Mouse (Mus musculus): ENCODE measurements around the gene Gda. TPM values are rescaled to one million over a fixed set of nuclear protein-coding genes. Genes with fewer than 3 reads are reported as not detected.

Gene Gda
- polyA plus RNA-seq, 1 experiment from 2014 or later = 0.13 TPM

DNA sequence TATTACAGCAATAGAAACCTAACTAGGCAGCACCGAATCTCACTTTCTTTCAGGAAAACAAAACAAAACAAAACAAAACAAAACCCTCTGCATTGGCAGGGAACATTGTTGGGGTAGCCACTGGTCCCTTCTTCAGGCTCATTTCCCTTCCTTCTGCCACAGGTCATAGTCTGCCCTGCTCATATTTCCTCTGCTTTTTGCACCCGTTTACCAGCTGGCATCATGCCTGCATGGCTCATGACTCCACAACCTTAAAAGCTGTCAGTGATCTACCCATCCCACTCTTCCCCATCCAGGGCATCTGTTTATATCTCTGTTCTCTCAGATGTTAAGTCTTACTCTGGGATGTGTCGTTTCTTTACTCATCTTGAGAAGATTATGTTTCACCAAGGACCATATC, 5.3 kb upstream of the Gda start:
- ATAC-seq (replicated peaks; ENCODE audit: insufficient number of reproducible peaks, low FRiP score, low TSS enrichment, low read depth) (no peak), DNase-seq (ENCODE audit: low spot score) (no peak)
- Histone ChIP-seq H3K4me3 (ENCODE audit: low read depth, low read length) (no peak overlapping the region), H3K4me1 (ENCODE audit: control insufficient read depth, insufficient read depth, low read length) (no peaks in the 10 kb centered on the region), H3K27me3 (ENCODE audit: control insufficient read depth, insufficient read depth, low read length) (no peaks in the 10 kb centered on the region), H3K9ac (replicated peaks; ENCODE audit: low read length) (no peak overlapping the region), H3K9me3 (replicated peaks; ENCODE audit: control insufficient read depth, low read length) (no peaks in the 10 kb centered on the region), H3K27ac (replicated peaks; ENCODE audit: low read depth, low read length) (no peak overlapping the region), H3K4me2 (ENCODE audit: low read depth, low read length) (no peak overlapping the region), H3K36me3 (replicated peaks; ENCODE audit: control insufficient read depth, insufficient read depth, low read depth, low read length) (no peaks in the 10 kb centered on the region)
- 82% methylated on average over 3 of the region's 3 CpGs for WGBS

DNA sequence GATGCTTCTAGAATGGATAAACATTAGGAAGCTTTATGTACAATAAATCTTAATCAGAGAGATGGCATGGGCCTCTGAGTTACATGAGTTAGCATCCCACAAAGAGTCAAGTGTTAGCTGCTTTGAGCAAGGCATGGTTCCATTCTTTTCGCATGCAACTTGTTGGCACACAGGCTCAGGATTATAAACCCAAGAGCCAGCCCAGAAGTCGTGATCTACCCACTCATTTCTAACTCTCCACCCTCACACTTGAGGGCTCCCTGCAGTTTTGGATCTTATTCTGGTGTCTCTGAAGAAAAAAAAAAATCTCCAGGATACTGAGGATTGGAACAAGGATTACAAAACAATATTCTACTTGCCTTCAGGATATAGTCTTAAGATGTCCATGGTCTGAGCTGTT, 4.5 kb upstream of the Gda start:
- Histone ChIP-seq H3K9ac (replicated peaks; ENCODE audit: low read length) (no peak overlapping the region), H3K27me3 (ENCODE audit: control insufficient read depth, insufficient read depth, low read length) (no peaks in the 10 kb centered on the region), H3K9me3 (replicated peaks; ENCODE audit: control insufficient read depth, low read length) (no peaks in the 10 kb centered on the region), H3K4me1 (ENCODE audit: control insufficient read depth, insufficient read depth, low read length) (no peaks in the 10 kb centered on the region), H3K36me3 (replicated peaks; ENCODE audit: control insufficient read depth, insufficient read depth, low read depth, low read length) (no peaks in the 10 kb centered on the region), H3K27ac (replicated peaks; ENCODE audit: low read depth, low read length) (no peak overlapping the region), H3K4me2 (ENCODE audit: low read depth, low read length) (no peak overlapping the region), H3K4me3 (ENCODE audit: low read depth, low read length) (no peak overlapping the region)
- no peak for ATAC-seq (replicated peaks; ENCODE audit: insufficient number of reproducible peaks, low FRiP score, low TSS enrichment, low read depth)
- no peak for DNase-seq (ENCODE audit: low spot score)
- 81% methylated on average over 2 of the region's 2 CpGs for WGBS

DNA sequence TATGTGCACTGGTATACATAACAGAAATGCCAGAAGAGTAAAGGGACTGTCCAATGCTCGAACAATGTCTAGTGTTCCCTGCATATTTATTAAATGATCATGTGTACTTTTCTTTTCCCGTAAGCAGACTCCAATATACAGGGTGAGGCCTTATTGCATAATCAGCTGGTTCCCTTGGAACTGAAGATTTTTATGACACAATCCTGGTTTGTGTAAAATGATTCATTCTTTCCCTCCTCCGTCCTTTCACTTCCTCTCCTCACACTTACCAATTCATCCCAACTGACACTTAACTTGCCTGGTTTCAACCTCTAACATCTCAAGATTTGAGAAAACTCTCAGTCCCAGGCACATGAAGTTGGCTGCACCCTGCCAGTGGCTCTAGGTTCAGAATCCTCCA, 3.5 kb upstream of the Gda start:
- ATAC-seq (replicated peaks; ENCODE audit: insufficient number of reproducible peaks, low FRiP score, low TSS enrichment, low read depth) (no peak), DNase-seq (ENCODE audit: low spot score) (no peak)
- WGBS = 85% methylated on average over 3 of the region's 3 CpGs
- no peaks in the 10 kb centered on the region for H3K9me3 ChIP-seq (replicated peaks; ENCODE audit: control insufficient read depth, low read length)
- H3K4me2 ChIP-seq (ENCODE audit: low read depth, low read length) = no peak overlapping the region
- no peak overlapping the region for H3K4me3 ChIP-seq (ENCODE audit: low read depth, low read length)
- no peak overlapping the region for H3K27ac ChIP-seq (replicated peaks; ENCODE audit: low read depth, low read length)
- H3K27me3 ChIP-seq (ENCODE audit: control insufficient read depth, insufficient read depth, low read length) = peaks cover 6% of the 10 kb centered on the region; the same call in 1 of the 2 replicates
- no peaks in the 10 kb centered on the region for H3K36me3 ChIP-seq (replicated peaks; ENCODE audit: control insufficient read depth, insufficient read depth, low read depth, low read length)
- no peak overlapping the region for H3K9ac ChIP-seq (replicated peaks; ENCODE audit: low read length)
- no peaks in the 10 kb centered on the region for H3K4me1 ChIP-seq (ENCODE audit: control insufficient read depth, insufficient read depth, low read length)

DNA sequence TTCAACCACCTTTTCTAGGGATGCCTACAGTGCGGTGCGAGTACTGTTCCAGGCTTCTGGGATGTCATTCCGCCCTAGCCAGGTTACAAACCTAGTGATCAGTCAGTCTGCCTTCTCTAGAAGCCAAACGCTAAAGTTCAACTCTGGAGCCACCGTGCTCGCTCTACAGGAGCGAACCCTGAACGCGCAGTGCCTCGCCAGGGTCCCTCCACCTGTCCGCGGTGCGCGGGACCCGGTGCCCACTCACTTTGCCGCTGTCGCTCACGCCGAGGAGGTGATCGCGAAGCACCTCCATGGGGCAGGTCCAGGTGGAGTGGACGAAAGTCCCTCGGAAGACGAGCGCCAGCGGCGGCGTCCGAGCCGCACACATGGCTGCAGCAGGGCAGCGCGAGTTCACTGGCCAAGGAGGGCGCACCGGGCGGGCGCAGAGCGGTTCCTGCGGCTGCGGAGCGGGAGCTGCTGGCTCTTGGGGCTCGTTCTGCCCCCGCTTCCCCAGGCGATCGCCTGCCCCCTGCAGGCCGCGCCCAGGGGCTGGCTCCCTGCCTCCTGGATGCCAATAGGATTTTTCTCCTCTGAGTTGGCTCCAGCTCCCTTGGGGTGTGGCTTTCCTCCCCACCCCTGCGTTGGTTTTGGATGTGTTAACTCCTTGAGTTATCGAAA, 994 bp downstream of the Gda start:
- H3K36me3 ChIP-seq (replicated peaks; ENCODE audit: control insufficient read depth, insufficient read depth, low read depth, low read length) = no peaks in the 10 kb centered on the region
- no peaks in the 10 kb centered on the region for H3K9me3 ChIP-seq (replicated peaks; ENCODE audit: control insufficient read depth, low read length)
- peak; percentile 54 for DNase-seq (ENCODE audit: low spot score)
- 0 out of 2 replicates have a peak, but pooled peaks have one; percentile 39 for ATAC-seq (replicated peaks; ENCODE audit: insufficient number of reproducible peaks, low FRiP score, low TSS enrichment, low read depth)
- H3K27me3 ChIP-seq (ENCODE audit: control insufficient read depth, insufficient read depth, low read length) = peaks cover 6% of the 10 kb centered on the region; the same call in 1 of the 2 replicates
- H3K4me1 ChIP-seq (ENCODE audit: control insufficient read depth, insufficient read depth, low read length) = no peaks in the 10 kb centered on the region
- 3% methylated on average over 48 of the region's 48 CpGs for WGBS
- H3K4me2 ChIP-seq (ENCODE audit: low read depth, low read length) = peak overlapping the region; percentile 90
- peak overlapping the region; percentile 42 for H3K4me3 ChIP-seq (ENCODE audit: low read depth, low read length)
- peak overlapping the region; percentile 13; the same call in 1 of the 2 replicates for H3K9ac ChIP-seq (replicated peaks; ENCODE audit: low read length)
- H3K27ac ChIP-seq (replicated peaks; ENCODE audit: low read depth, low read length) = no peak overlapping the region

DNA sequence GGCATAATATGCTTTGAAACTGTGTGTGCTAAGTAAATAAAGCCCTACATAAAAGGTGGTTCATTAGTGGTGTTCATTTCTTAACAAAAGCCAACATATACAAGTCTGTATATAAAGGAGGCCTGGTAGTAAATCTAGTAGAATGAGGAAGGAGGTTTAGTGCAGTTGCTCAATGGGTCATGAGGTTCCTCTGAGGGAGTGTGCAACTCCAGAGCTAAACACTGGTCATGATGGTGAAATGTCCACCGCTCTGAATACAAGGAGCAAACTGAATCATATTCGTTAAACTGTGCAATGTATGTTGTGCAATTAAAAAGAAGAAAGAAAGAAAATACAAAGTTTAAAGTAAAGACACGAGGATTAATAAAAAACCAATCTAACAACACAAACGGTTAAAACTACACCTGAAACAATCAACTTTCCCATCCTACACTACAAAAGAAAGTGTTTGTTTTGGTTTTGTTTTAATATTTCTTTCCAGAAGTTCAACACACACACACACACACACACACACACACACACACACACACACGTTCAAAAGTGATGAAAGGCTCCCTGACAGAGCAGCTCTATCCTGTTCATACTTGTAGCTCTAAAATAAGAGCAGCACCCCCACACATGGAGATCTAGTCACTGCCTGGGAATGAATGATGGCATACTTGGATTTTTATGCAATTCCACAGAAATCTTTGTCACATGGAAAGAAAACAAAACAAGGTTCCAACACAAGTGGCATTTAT, 11.9 kb downstream of the Gda start:
- Histone ChIP-seq H3K9me3 (replicated peaks; ENCODE audit: control insufficient read depth, low read length) (no peaks in the 10 kb centered on the region), H3K36me3 (replicated peaks; ENCODE audit: control insufficient read depth, insufficient read depth, low read depth, low read length) (no peaks in the 10 kb centered on the region), H3K4me2 (ENCODE audit: low read depth, low read length) (no peak overlapping the region), H3K4me3 (ENCODE audit: low read depth, low read length) (no peak overlapping the region), H3K4me1 (ENCODE audit: control insufficient read depth, insufficient read depth, low read length) (no peaks in the 10 kb centered on the region), H3K27ac (replicated peaks; ENCODE audit: low read depth, low read length) (no peak overlapping the region), H3K9ac (replicated peaks; ENCODE audit: low read length) (no peak overlapping the region), H3K27me3 (ENCODE audit: control insufficient read depth, insufficient read depth, low read length) (no peaks in the 10 kb centered on the region)
- ATAC-seq (replicated peaks; ENCODE audit: insufficient number of reproducible peaks, low FRiP score, low TSS enrichment, low read depth) (no peak), DNase-seq (ENCODE audit: low spot score) (no peak)
- WGBS = 82% methylated on average over 5 of the region's 5 CpGs

DNA sequence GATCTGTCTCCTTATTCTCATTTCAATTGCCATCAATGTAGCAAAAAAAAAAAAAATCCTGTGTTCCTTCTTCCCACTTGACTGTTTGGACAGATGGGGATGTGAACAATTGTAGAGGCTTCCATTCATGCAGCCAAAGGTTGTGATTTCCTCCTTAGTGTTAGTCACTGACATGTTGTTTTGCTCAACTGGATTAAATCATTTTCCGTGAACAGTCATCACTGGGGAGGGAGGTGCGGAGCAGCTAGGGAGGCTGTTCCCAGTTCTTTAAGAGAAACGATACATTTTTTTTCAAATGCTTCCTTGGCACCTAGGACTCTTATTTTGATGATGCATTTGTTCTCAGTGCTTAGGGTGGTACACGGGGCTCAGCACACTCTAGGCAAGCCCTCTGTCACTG, 15.8 kb downstream of the Gda start:
- Histone ChIP-seq H3K27ac (replicated peaks; ENCODE audit: low read depth, low read length) (no peak overlapping the region), H3K9me3 (replicated peaks; ENCODE audit: control insufficient read depth, low read length) (no peaks in the 10 kb centered on the region), H3K9ac (replicated peaks; ENCODE audit: low read length) (no peak overlapping the region), H3K4me3 (ENCODE audit: low read depth, low read length) (no peak overlapping the region), H3K27me3 (ENCODE audit: control insufficient read depth, insufficient read depth, low read length) (no peaks in the 10 kb centered on the region), H3K36me3 (replicated peaks; ENCODE audit: control insufficient read depth, insufficient read depth, low read depth, low read length) (no peaks in the 10 kb centered on the region), H3K4me1 (ENCODE audit: control insufficient read depth, insufficient read depth, low read length) (no peaks in the 10 kb centered on the region), H3K4me2 (ENCODE audit: low read depth, low read length) (no peak overlapping the region)
- ATAC-seq (replicated peaks; ENCODE audit: insufficient number of reproducible peaks, low FRiP score, low TSS enrichment, low read depth) (no peak), DNase-seq (ENCODE audit: low spot score) (no peak)
- WGBS = 79% methylated on average over 4 of the region's 4 CpGs

DNA sequence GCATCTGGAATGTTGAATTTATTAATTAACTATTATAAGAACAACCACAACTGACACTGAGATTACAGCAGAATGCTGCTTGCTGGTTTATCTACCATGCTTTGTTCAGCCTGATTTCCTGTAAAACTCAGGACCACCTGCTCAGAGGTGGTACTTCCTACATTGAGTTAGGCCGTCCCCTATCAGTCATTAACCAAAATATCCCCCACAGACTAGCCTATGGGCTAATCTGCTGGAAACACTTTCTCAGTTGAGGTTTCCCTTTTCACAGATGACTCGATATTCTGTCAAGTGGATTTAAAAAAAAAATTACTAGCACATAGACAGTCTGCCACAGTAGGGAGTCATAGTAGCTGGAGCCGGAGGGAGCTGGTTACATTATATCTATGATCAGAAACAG, 31.5 kb downstream of the Gda start:
- DNase-seq (ENCODE audit: low spot score) (no peak), ATAC-seq (replicated peaks; ENCODE audit: insufficient number of reproducible peaks, low FRiP score, low TSS enrichment, low read depth) (no peak)
- H3K4me3 ChIP-seq (ENCODE audit: low read depth, low read length) = no peak overlapping the region
- no peaks in the 10 kb centered on the region for H3K36me3 ChIP-seq (replicated peaks; ENCODE audit: control insufficient read depth, insufficient read depth, low read depth, low read length)
- H3K27me3 ChIP-seq (ENCODE audit: control insufficient read depth, insufficient read depth, low read length) = no peaks in the 10 kb centered on the region
- no peaks in the 10 kb centered on the region for H3K9me3 ChIP-seq (replicated peaks; ENCODE audit: control insufficient read depth, low read length)
- H3K27ac ChIP-seq (replicated peaks; ENCODE audit: low read depth, low read length) = no peak overlapping the region
- H3K4me1 ChIP-seq (ENCODE audit: control insufficient read depth, insufficient read depth, low read length) = no peaks in the 10 kb centered on the region
- no peak overlapping the region for H3K4me2 ChIP-seq (ENCODE audit: low read depth, low read length)
- WGBS = 85% methylated on average over 3 of the region's 3 CpGs
- H3K9ac ChIP-seq (replicated peaks; ENCODE audit: low read length) = no peak overlapping the region

DNA sequence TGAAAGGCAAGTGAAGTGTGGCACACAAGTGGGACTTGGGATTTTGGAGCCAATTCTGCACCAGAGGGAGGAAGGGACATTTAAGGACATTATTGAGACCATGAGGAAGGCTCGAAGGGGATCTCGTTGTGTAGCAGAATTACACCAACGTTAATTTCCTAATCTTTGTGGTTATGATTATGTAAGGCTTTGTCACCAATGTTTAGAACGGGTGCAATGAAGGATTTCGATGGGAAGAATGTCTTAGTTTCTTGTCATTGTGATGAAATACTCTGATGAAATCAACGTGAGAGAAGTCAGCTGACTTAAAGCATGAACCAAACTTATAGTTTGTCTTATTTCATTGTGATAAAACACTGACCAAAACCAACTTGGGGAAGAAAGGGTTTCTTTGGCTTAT, 32.4 kb downstream of the Gda start:
- no peaks in the 10 kb centered on the region for H3K27me3 ChIP-seq (ENCODE audit: control insufficient read depth, insufficient read depth, low read length)
- H3K4me1 ChIP-seq (ENCODE audit: control insufficient read depth, insufficient read depth, low read length) = no peaks in the 10 kb centered on the region
- ATAC-seq (replicated peaks; ENCODE audit: insufficient number of reproducible peaks, low FRiP score, low TSS enrichment, low read depth) (no peak), DNase-seq (ENCODE audit: low spot score) (no peak)
- H3K9ac ChIP-seq (replicated peaks; ENCODE audit: low read length) = no peak overlapping the region
- no peak overlapping the region for H3K4me2 ChIP-seq (ENCODE audit: low read depth, low read length)
- no peaks in the 10 kb centered on the region for H3K9me3 ChIP-seq (replicated peaks; ENCODE audit: control insufficient read depth, low read length)
- 85% methylated on average over 6 of the region's 6 CpGs for WGBS
- H3K4me3 ChIP-seq (ENCODE audit: low read depth, low read length) = no peak overlapping the region
- H3K36me3 ChIP-seq (replicated peaks; ENCODE audit: control insufficient read depth, insufficient read depth, low read depth, low read length) = no peaks in the 10 kb centered on the region
- no peak overlapping the region for H3K27ac ChIP-seq (replicated peaks; ENCODE audit: low read depth, low read length)
